Mouse (Mus musculus): Measurements from ENCODE around the gene Lbx2. TPM values are rescaled to one million over a fixed set of nuclear protein-coding genes. Genes with fewer than 3 reads are reported as not detected.

Lbx2 gene
- polyA plus RNA-seq, 1 experiment: 0.91 TPM

- Histone ChIP-seq H3K4me3 (ENCODE audit: low read depth, low read length) (no peak overlapping the region), H3K27me3 (ENCODE audit: control insufficient read depth, insufficient read depth, low read length) (no peaks in the 10 kb centered on the region), H3K27ac (ENCODE audit: insufficient read depth, low read depth, low read length) (no peak overlapping the region), H3K36me3 (ENCODE audit: control insufficient read depth, insufficient read depth, low read length) (peaks cover 4% of the 10 kb centered on the region; the same call in 1 of the 2 replicates), H3K4me1 (ENCODE audit: control insufficient read depth, insufficient read depth, insufficient read length, low read length) (peaks cover 15% of the 10 kb centered on the region)
- 86% methylated on average over 4 of the region's 4 CpGs for WGBS
- TF ChIP-seq CTCF (IDR thresholded peaks at IDR 0.05; ENCODE audit: extremely low read depth, insufficient read length, insufficient replicate concordance, low read depth, low read length) (no peak), POLR2A (IDR thresholded peaks at IDR 0.05; ENCODE audit: low read depth, low read length) (no peak)
Observed at GRCm38 (mm10) chr6:83111510-83112136, 25.5 kb downstream of the Lbx2 start.

GRCm38 (mm10) chr6:83115011-83115671 is 29.0 kb downstream of the Lbx2 start, which contains the start of gene Mogs:
Mogs (plus strand) TSS chr6:83115496.
- Histone ChIP-seq H3K4me3 (ENCODE audit: low read depth, low read length) (peak within 1 kb of the TSS; percentile 75), H3K27me3 (ENCODE audit: control insufficient read depth, insufficient read depth, low read length) (no peaks in the 10 kb centered on the region), H3K27ac (ENCODE audit: insufficient read depth, low read depth, low read length) (peak within 1 kb of the TSS; percentile 96), H3K4me1 (ENCODE audit: control insufficient read depth, insufficient read depth, insufficient read length, low read length) (peaks cover 14% of the 10 kb centered on the region), H3K36me3 (ENCODE audit: control insufficient read depth, insufficient read depth, low read length) (peaks cover 7% of the 10 kb centered on the region)
- WGBS: 1% methylated on average over 54 of the region's 58 CpGs
- TF ChIP-seq CTCF (IDR thresholded peaks at IDR 0.05; ENCODE audit: extremely low read depth, insufficient read length, insufficient replicate concordance, low read depth, low read length) (0 out of 2 replicates have a peak, but pooled peaks have one; percentile 32), POLR2A (IDR thresholded peaks at IDR 0.05; ENCODE audit: low read depth, low read length) (peak; percentile 95)

- peak overlapping the region; percentile 30; the same call in 1 of the 2 replicates for H3K27ac ChIP-seq (ENCODE audit: insufficient read depth, low read depth, low read length)
- TF ChIP-seq CTCF (IDR thresholded peaks at IDR 0.05; ENCODE audit: extremely low read depth, insufficient read length, insufficient replicate concordance, low read depth, low read length): no peak
- no peak for TF ChIP-seq POLR2A (IDR thresholded peaks at IDR 0.05; ENCODE audit: low read depth, low read length)
- H3K4me3 ChIP-seq (ENCODE audit: low read depth, low read length): peak overlapping the region; percentile 75
- WGBS: under 1% methylated on average over 40 of the region's 48 CpGs
- peaks cover 6% of the 10 kb centered on the region for H3K36me3 ChIP-seq (ENCODE audit: control insufficient read depth, insufficient read depth, low read length)
- no peaks in the 10 kb centered on the region for H3K27me3 ChIP-seq (ENCODE audit: control insufficient read depth, insufficient read depth, low read length)
- peaks cover 17% of the 10 kb centered on the region for H3K4me1 ChIP-seq (ENCODE audit: control insufficient read depth, insufficient read depth, insufficient read length, low read length)
Observed at GRCm38 (mm10) chr6:83115682-83116372, 29.7 kb downstream of the Lbx2 start.

GRCm38 (mm10) chr6:83116373-83117164 is 30.4 kb downstream of the Lbx2 start:
- Histone ChIP-seq H3K4me1 (ENCODE audit: control insufficient read depth, insufficient read depth, insufficient read length, low read length) (peaks cover 17% of the 10 kb centered on the region), H3K36me3 (ENCODE audit: control insufficient read depth, insufficient read depth, low read length) (peaks cover 6% of the 10 kb centered on the region), H3K4me3 (ENCODE audit: low read depth, low read length) (peak overlapping the region; percentile 75), H3K27ac (ENCODE audit: insufficient read depth, low read depth, low read length) (no peak overlapping the region), H3K27me3 (ENCODE audit: control insufficient read depth, insufficient read depth, low read length) (no peaks in the 10 kb centered on the region)
- TF ChIP-seq POLR2A (IDR thresholded peaks at IDR 0.05; ENCODE audit: low read depth, low read length) (no peak), CTCF (IDR thresholded peaks at IDR 0.05; ENCODE audit: extremely low read depth, insufficient read length, insufficient replicate concordance, low read depth, low read length) (no peak)
- 62% methylated on average over 11 of the region's 11 CpGs for WGBS

- H3K4me1 ChIP-seq (ENCODE audit: control insufficient read depth, insufficient read depth, insufficient read length, low read length): peaks cover 18% of the 10 kb centered on the region
- H3K4me3 ChIP-seq (ENCODE audit: low read depth, low read length): peak overlapping the region; percentile 21; the same call in 1 of the 2 replicates
- H3K27ac ChIP-seq (ENCODE audit: insufficient read depth, low read depth, low read length): no peak overlapping the region
- WGBS: 83% methylated on average over 4 of the region's 4 CpGs
- peaks cover 6% of the 10 kb centered on the region for H3K36me3 ChIP-seq (ENCODE audit: control insufficient read depth, insufficient read depth, low read length)
- H3K27me3 ChIP-seq (ENCODE audit: control insufficient read depth, insufficient read depth, low read length): no peaks in the 10 kb centered on the region
- TF ChIP-seq CTCF (IDR thresholded peaks at IDR 0.05; ENCODE audit: extremely low read depth, insufficient read length, insufficient replicate concordance, low read depth, low read length): no peak
- no peak; the same call in 1 of the 2 replicates for TF ChIP-seq POLR2A (IDR thresholded peaks at IDR 0.05; ENCODE audit: low read depth, low read length)
Observed at GRCm38 (mm10) chr6:83117165-83117438, 30.9 kb downstream of the Lbx2 start.

- Histone ChIP-seq H3K27ac (ENCODE audit: insufficient read depth, low read depth, low read length) (no peak overlapping the region), H3K36me3 (ENCODE audit: control insufficient read depth, insufficient read depth, low read length) (peaks cover 6% of the 10 kb centered on the region), H3K4me3 (ENCODE audit: low read depth, low read length) (no peak overlapping the region), H3K27me3 (ENCODE audit: control insufficient read depth, insufficient read depth, low read length) (no peaks in the 10 kb centered on the region), H3K4me1 (ENCODE audit: control insufficient read depth, insufficient read depth, insufficient read length, low read length) (peaks cover 21% of the 10 kb centered on the region)
- WGBS: 95% methylated on average over 13 of the region's 13 CpGs
- no peak for TF ChIP-seq POLR2A (IDR thresholded peaks at IDR 0.05; ENCODE audit: low read depth, low read length)
- no peak for TF ChIP-seq CTCF (IDR thresholded peaks at IDR 0.05; ENCODE audit: extremely low read depth, insufficient read length, insufficient replicate concordance, low read depth, low read length)
Observed at GRCm38 (mm10) chr6:83117616-83118015, 31.4 kb downstream of the Lbx2 start.

Data from small intestine, adult 2 months (tissue).